Mouse (Mus musculus) hindbrain, postnatal 0 days (tissue): ENCODE measurements around the gene Ckm. TPM values are rescaled to one million over a fixed set of nuclear protein-coding genes. Genes with fewer than 3 reads are reported as not detected.

Source experiments
- ATAC-seq: fragments of 200-750 bp; cut with Nextera tagmentation; 2 replicates; pipeline ENCODE4 v1.8.0; 2017; ENCODE audit warnings: mild to moderate bottlenecking, moderate TSS enrichment, moderate library complexity
- DNase-seq: peaks from one replicate; pipeline ENCODE4 v3.0.0-alpha.2; 2015; ENCODE audit warnings: low spot score
- H3K27ac ChIP-seq: fragments of 300-500 bp; sonication (generic); 2 replicates; pipeline ENCODE4 v1.5.1; 2014; ENCODE audit warnings: mild to moderate bottlenecking
- H3K27me3 ChIP-seq: fragments of 300-500 bp; sonication (generic); 2 replicates; pipeline ENCODE4 v1.6.1; 2014; ENCODE audit warnings: low read length, mixed read lengths; ENCODE audit not compliant: insufficient read depth
- H3K36me3 ChIP-seq: fragments of 300-500 bp; sonication (generic); 2 replicates; pipeline ENCODE4 v1.6.1; 2014; ENCODE audit warnings: low read length, mixed read lengths; ENCODE audit not compliant: insufficient read depth
- H3K4me1 ChIP-seq: fragments of 300-500 bp; sonication (generic); 2 replicates; pipeline ENCODE4 v1.6.1; 2014; ENCODE audit warnings: antibody characterized with exemption, low read length, mixed read lengths; ENCODE audit not compliant: insufficient read depth
- H3K4me2 ChIP-seq: fragments of 300-500 bp; sonication (generic); 2 replicates; pipeline ENCODE4 v1.6.1; 2014; ENCODE audit warnings: low read depth, mild to moderate bottlenecking, low read length, moderate library complexity, mixed read lengths
- H3K4me3 ChIP-seq: fragments of 300-500 bp; sonication (generic); 2 replicates; pipeline ENCODE4 v1.5.1; 2014; ENCODE audit warnings: low read length
- H3K9ac ChIP-seq: fragments of 300-500 bp; sonication (generic); replicated peaks from 2 replicates; pipeline ENCODE4 v1.6.1; 2014; ENCODE audit warnings: mild to moderate bottlenecking, low read length, moderate library complexity, mixed read lengths
- H3K9me3 ChIP-seq: fragments of 300-500 bp; sonication (generic); 2 replicates; pipeline ENCODE4 v1.6.1; 2016; ENCODE audit warnings: low read length, mixed read lengths
- CTCF ChIP-seq: IDR thresholded peaks from 2 replicates; pipeline ENCODE4 v1.5.1; 2016; ENCODE audit warnings: antibody characterized with exemption, control low read depth, low read depth
- WGBS: fragments of 180-500 bp; shearing (Covaris S2); extraction: QIAGEN DNeasy Blood & Tissue Kit; methylation state at CpG from one replicate; pipeline ENCODE4 v1.1.7; 2014; 5-methylcytosine and 5-hydroxymethylcytosine counted together
- polyA plus RNA-seq: library from polyadenylated mRNA; unstranded; fragments of >200 nt; fragmentation: Nextera tagmentation; extraction: Ambion mirVana; gene quantifications from 2 replicates; pipeline ENCODE4 v1.2.1, GENCODE M21; 2015
- total RNA-seq: library from RNA; depleted of rRNA; stranded (reverse); fragments of >200 nt; gene quantifications from 2 replicates; pipeline ENCODE4 v1.2.3, GENCODE M21; 2014

The Ckm gene
- total and polyA plus RNA-seq, 2 experiments from 2014 or later: 0.14 to 3.9 TPM

GRCm38 (mm10) chr7:19427999-19428650, 23.5 kb downstream of the Ckm start:
- DNase-seq (no peak), ATAC-seq (no peak)
- 62% methylated on average over 15 of the region's 15 CpGs for WGBS
- H3K27me3 ChIP-seq: no peaks in the 10 kb centered on the region
- no peak overlapping the region for H3K9ac ChIP-seq
- no peak overlapping the region for H3K4me2 ChIP-seq
- H3K27ac ChIP-seq: no peak overlapping the region
- no peak for TF ChIP-seq CTCF
- no peaks in the 10 kb centered on the region for H3K4me1 ChIP-seq
- H3K9me3 ChIP-seq: no peaks in the 10 kb centered on the region
- no peak overlapping the region for H3K4me3 ChIP-seq
- peaks cover 67% of the 10 kb centered on the region for H3K36me3 ChIP-seq

- H3K36me3 ChIP-seq: peaks cover 81% of the 10 kb centered on the region
- DNase-seq (peak; percentile 71), ATAC-seq (no peak)
- H3K4me2 ChIP-seq: no peak overlapping the region
- H3K4me1 ChIP-seq: no peaks in the 10 kb centered on the region
- no peak for TF ChIP-seq CTCF
- H3K27ac ChIP-seq: no peak overlapping the region
- H3K27me3 ChIP-seq: no peaks in the 10 kb centered on the region
- H3K9me3 ChIP-seq: no peaks in the 10 kb centered on the region
- WGBS: 66% methylated on average over 8 of the region's 8 CpGs
- H3K9ac ChIP-seq: no peak overlapping the region
- no peak overlapping the region for H3K4me3 ChIP-seq
Observed at GRCm38 (mm10) chr7:19429726-19430125, 25.1 kb downstream of the Ckm start.

GRCm38 (mm10) chr7:19430402-19430801, 25.8 kb downstream of the Ckm start:
- Histone ChIP-seq H3K27me3 (no peaks in the 10 kb centered on the region), H3K4me3 (no peak overlapping the region), H3K9ac (no peak overlapping the region), H3K27ac (no peak overlapping the region), H3K36me3 (peaks cover 79% of the 10 kb centered on the region), H3K4me1 (no peaks in the 10 kb centered on the region), H3K9me3 (no peaks in the 10 kb centered on the region), H3K4me2 (no peak overlapping the region)
- WGBS: 89% methylated on average over 6 of the region's 6 CpGs
- DNase-seq: no peak
- no peak for ATAC-seq
- TF ChIP-seq CTCF: no peak

GRCm38 (mm10) chr7:19432475-19432874, 27.9 kb downstream of the Ckm start:
- ATAC-seq: no peak
- WGBS: 98% methylated on average over 2 of the region's 2 CpGs

GRCm38 (mm10) chr7:19436276-19436675, 31.7 kb downstream of the Ckm start:
- no peak for TF ChIP-seq CTCF
- Histone ChIP-seq H3K4me2 (no peak overlapping the region), H3K27me3 (no peaks in the 10 kb centered on the region), H3K9ac (no peak overlapping the region), H3K4me1 (no peaks in the 10 kb centered on the region), H3K27ac (no peak overlapping the region), H3K9me3 (no peaks in the 10 kb centered on the region), H3K4me3 (no peak overlapping the region), H3K36me3 (peaks cover 76% of the 10 kb centered on the region)
- ATAC-seq (no peak), DNase-seq (no peak)
- 96% methylated on average over 2 of the region's 2 CpGs for WGBS

More at GRCm38 (mm10) chr7:19432475-19432874, 27.9 kb downstream of the Ckm start:
- no peak overlapping the region for H3K4me3 ChIP-seq
- DNase-seq: no peak
- no peak overlapping the region for H3K27ac ChIP-seq
- TF ChIP-seq CTCF: peak; percentile 50
- no peak overlapping the region for H3K9ac ChIP-seq
- no peaks in the 10 kb centered on the region for H3K27me3 ChIP-seq
- peaks cover 80% of the 10 kb centered on the region for H3K36me3 ChIP-seq
- H3K4me2 ChIP-seq: no peak overlapping the region
- no peaks in the 10 kb centered on the region for H3K9me3 ChIP-seq
- no peaks in the 10 kb centered on the region for H3K4me1 ChIP-seq

GRCm38 (mm10) chr7:19437048-19437447, 32.5 kb downstream of the Ckm start:
- no peak for TF ChIP-seq CTCF
- no peak for ATAC-seq
- Histone ChIP-seq H3K27ac (no peak overlapping the region), H3K4me3 (no peak overlapping the region), H3K9ac (no peak overlapping the region), H3K9me3 (no peaks in the 10 kb centered on the region), H3K36me3 (peaks cover 75% of the 10 kb centered on the region), H3K4me2 (no peak overlapping the region), H3K4me1 (no peaks in the 10 kb centered on the region), H3K27me3 (no peaks in the 10 kb centered on the region)
- 88% methylated on average over 9 of the region's 9 CpGs for WGBS
- no peak for DNase-seq

GRCm38 (mm10) chr7:19441448-19442091, 37.0 kb downstream of the Ckm start:
- Histone ChIP-seq H3K9me3 (no peaks in the 10 kb centered on the region), H3K36me3 (peaks cover 47% of the 10 kb centered on the region), H3K4me2 (no peak overlapping the region), H3K27me3 (no peaks in the 10 kb centered on the region), H3K27ac (no peak overlapping the region), H3K9ac (no peak overlapping the region), H3K4me1 (no peaks in the 10 kb centered on the region), H3K4me3 (no peak overlapping the region)
- no peak for DNase-seq
- TF ChIP-seq CTCF: no peak
- no peak for ATAC-seq
- WGBS: 76% methylated on average over 9 of the region's 9 CpGs
